Mouse (Mus musculus) mature B cell (primary cell): Measurements from ENCODE around the gene Bcas3.

ENCODE experiments used
- in situ Hi-C: fragments of 300-500 bp; cut with MboI; formaldehyde crosslinking; loops from 2 replicates; pipeline ENCODE4 v1.14.3; 2019

The Bcas3 gene

DNA sequence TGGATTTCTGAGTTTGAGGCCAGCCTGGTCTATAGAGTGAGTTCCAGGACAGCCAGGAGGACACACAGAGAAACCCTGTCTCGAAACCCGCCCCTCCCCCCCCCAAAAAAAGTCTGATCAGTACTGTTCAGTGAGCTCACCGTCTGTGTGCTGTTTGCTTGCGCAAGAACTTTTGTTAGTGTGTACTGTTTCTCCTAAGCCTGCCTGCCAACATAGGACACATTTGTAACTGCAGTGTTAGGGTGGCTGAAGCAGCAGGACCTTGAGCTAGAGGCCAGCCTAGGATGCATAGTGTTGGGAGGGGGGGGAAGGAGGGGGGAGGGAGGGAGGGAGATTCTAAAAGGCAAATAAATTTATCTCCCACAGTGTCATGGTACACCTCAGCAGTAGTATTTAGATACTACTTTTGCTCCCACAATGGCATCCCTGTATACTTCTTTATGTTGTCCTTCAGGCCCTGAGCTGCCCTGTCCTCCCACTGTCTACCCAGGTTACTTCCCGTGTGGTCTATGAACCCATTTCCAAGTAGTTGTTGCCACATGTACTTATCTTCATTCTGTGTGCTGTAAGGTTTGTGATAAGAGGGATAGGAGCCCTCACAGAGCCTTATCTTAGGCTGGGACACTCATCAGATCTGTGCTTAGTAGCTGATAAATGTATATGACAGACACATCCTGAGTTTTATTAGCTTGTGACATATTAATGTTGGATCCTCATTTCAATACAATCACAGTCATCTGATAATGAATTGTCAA is 176.7 kb downstream of the Bcas3 start:
- in situ Hi-C loops, result no loop called here

DNA sequence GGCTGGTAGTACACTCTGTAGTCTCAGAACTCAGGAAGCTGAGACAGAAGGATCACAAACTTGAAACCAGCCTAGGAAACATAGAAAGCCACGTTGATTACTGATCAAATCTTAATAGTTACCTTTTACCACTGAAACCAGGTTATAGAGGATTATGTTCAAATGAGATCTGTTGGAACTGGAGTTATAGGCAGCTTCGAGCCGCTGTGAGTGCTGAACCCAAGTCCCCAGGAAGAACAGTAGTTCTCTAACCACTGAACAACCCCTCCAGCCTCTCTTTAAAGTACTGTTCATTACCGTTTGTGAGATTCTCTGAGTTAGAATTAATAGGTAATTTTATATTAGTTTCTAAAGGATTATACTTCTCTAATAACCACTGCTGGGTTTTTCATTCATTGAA is 188.0 kb downstream of the Bcas3 start:
- in situ Hi-C loops, result no loop called here

DNA sequence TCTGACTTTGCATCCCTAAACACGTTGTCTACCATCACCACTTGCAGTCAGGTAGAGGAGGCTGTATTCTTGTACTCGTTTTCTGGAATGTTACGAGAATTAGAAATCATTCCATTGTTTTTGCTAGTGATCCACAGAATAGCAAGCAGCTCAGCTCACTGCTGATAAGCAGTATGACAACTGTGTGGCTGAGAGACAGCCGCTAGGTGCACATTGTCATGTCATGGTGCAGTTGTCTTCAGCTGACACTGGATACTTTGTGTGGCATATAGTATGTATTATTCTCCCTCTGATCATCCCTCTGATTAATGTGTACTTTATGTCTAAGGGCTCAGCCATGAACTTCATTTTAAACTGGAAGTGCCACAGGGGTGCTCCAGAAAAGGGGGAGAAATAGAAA is 190.3 kb downstream of the Bcas3 start:
- in situ Hi-C loops, result no loop called here

DNA sequence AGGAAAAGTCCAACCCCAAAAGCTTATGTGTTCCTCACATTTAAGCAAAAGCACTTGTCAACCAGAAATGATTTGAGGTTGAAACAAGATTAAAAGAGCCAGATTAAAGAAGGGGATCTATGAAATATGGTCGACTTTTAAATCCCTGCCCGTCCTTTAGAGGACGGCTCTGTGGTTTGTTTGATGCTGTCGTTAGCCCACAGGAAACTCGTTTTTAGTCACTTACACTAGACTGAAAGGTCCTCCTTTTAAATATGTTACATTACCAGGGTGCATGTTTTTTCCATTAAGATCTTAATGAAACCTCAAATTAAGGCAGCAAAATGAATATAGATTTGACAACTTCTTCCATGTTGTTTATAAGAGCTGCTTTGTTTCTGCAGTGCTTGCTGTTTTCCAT is 192.6 kb downstream of the Bcas3 start:
- in situ Hi-C loops, result no loop called here

DNA sequence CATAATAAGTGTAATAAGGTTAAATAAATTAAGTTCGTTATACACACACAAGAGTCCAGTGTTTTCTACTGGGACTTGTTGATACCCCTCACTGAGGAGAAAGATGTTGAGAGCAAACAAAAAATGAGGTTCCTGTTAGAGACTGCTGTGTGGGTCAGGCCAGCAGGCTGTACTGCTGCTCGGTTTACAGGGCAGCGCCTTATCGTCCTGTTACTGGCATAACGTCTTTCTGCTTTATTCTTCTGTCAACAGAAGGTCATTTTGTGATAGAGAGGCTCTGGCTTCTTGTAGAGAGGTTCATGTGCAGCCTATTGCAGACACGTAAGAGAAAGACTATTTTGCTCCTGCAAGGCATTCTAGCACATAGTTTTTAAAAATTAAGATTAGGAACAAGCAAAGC is 195.0 kb downstream of the Bcas3 start:
- in situ Hi-C loops, result no loop called here

GRCm38 (mm10) chr11:85549651-85550050 is 196.7 kb downstream of the Bcas3 start:
- in situ Hi-C loops, result no loop called here

GRCm38 (mm10) chr11:85555066-85555465 is 202.1 kb downstream of the Bcas3 start:
- in situ Hi-C loops, result no loop called here

DNA sequence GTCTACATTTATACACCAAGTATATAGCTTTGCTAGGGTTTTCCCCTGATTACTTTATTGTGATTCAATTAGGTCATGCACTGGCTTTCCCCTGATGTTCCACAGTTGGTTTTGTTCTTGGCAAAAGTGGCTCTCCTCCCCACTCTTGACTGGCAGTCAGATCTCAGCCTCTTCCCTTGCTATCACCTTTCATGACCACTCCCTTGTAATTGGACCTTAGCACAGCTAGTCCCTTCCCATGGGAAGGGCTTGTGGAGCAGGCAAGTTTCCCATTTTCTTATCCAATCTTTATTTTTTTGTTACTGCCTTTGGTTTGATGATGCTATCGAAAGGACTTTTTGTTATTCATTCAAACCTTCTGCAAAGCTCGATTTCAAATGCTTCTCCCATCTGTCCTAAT is 202.8 kb downstream of the Bcas3 start:
- in situ Hi-C loops, result no loop called here

DNA sequence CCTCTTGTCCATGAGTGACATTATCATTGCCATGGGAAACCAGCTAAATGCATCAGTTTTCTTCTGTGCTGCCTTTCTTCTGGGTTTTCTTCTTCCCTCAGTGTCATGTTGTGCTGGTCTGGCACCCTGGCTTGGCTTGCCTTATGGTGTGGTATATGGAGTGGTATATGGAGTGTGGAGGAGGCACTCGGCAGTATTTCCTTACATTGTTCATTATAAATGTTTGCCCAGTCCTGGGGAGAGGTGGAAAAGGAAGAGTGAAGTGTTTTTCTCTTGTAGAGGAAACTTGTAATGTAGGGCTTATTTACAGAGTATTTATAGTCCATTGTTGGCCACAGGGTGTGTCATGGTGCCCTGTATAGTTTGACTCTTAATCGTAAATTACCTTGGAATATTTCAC is 212.1 kb downstream of the Bcas3 start:
- in situ Hi-C loops, result no loop called here

DNA sequence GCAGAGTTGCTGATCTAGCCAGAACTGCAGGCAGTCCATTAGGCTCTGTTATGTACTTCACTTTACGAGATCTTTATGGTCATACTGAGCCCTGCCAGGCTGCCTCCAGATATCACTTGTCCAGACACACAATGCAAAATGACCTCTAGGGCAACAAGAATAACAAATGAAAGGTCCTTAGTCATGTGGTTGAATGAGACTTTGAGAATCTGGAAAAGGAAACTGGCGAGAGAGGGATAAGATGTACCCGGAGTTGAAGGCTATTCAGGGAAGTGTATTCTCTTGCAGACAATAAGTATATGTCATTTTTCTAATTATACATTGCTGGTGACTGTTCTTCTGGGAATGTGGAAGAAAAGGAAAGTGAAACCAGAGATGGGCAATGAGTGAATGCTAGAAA is 218.1 kb downstream of the Bcas3 start:
- in situ Hi-C loops, result no loop called here

DNA sequence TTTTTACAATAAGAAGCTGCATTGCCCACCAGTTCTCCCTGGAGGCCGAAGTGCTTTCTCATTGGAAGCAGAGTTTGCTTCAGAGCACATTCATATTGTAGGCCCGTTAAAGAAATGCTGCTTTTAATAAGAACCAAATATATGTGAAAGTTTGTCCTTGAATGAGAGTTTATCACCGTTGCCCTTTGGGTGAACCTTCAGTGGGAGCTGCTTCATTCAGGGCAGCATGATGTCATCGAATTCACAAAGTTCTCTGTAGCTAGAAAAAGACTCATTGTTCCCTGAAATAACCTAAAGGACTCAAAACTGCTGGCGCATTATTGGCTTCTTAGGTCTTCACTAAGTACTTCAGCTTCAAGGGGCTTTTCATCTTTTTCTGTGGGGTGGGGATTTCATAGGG is 219.0 kb downstream of the Bcas3 start:
- in situ Hi-C loops, result no loop called here

- in situ Hi-C loops, result no loop called here
These were observed 219.6 kb downstream of the Bcas3 start for GRCm38 (mm10) chr11:85572590-85572989.

GRCm38 (mm10) chr11:85574496-85574895 is 221.5 kb downstream of the Bcas3 start:
- in situ Hi-C loops, result no loop called here

GRCm38 (mm10) chr11:85577816-85578645 is 225.1 kb downstream of the Bcas3 start:
- in situ Hi-C loops, result no loop called here

- in situ Hi-C loops, result no loop called here
These were observed 231.1 kb downstream of the Bcas3 start for GRCm38 (mm10) chr11:85584086-85584485.

DNA sequence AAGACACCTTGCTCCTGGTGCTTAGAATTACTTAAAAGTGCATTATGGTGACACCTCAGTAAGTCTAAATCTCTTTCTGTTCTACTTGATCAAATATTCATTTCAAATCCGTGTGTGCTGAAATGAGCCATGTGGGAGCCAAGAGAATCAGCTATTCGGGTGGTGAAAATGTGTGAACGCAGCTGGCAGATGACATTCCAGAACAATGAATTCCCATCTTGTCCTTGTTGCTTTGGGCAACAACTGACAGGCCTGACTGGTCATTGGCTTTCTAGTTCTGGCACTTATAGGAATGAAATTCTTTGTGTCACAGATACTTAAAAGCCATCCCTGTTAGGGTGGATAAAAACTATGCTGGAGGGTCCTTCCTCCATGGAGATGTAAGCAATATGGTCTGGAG is 240.7 kb downstream of the Bcas3 start:
- in situ Hi-C loops, result no loop called here

DNA sequence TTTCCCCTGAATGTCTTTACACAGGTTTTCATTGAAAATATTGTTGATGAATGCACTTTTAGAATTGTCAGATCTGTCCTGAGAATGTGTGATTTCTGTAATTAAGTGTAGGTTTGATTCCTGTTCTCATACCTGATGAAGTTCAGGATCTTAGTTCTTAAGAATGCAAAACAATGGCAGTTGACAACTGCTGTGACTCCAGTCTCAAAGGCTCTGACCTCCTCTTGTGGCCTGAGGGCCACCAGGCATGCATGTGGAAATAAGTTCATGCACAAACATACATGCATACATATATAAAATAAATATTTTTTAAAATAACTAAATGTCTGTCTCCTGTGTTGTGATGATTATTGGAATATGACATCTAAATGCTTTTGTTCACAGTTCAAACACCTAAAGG is 246.3 kb downstream of the Bcas3 start:
- in situ Hi-C loops, result no loop called here

DNA sequence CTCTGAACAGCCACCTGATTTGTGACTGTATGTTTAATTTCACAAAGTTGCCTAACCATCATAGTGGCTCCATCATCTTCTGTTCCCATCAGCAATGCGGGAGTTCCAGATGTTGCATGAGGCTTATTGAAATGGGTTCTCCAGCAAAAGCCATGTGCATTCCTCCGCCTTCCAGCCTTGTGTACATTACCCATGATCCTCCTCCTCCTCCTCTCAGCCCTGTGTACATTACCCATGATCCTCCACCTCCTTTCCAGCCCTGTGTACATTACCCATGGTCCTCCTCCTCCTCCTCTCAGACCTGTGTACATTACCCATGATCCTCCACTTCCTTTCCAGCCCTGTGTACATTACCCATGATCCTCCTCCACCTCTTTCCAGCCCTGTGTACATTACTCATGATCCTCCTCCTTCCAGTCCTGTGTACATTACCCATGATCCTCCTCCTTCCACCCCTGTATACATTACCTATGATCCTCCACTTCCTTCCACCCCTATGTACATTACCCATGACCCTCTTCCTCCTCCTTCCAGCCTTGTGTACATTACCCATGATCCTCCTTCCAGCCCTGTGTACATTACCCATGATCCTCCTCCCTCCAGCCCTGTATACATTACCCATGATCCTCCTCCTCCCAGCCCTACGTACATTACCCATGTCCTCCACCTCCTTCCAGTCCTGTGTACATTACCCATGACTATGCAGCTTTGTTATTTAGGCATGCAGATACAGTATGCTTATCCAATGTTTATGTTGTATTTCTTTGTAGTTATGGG is 250.8 kb downstream of the Bcas3 start:
- in situ Hi-C loops, result no loop called here

DNA sequence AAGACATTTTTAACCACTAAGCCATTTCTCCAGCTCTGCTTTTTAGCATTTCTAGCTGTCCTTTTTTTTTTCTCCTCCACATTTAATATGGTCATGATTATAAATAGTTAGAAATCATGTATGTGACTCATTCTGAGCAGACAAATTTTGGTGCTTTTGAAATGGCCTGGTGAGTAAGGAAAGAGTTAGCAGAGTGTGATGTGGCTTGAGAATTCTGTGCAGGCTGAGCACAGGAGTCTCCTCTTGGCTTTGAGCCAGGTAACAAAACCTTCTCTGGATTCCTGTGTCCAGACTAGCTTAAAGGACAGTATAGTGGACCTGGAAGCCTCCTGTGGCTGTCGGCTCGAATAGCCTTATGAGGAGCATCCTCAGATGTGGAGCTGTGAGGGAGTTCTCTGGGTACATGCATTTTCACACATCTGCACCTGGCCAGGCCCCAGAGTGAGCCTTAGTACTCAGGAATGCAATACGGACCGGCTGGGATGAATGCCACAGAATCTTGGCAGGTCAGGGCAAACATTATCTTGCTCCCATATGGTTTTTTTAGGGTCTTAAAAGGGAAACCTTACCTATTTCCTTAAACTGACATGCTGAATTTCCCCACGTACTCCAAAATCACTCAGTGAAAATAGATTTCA is 256.5 kb downstream of the Bcas3 start:
- in situ Hi-C loops, result no loop called here

DNA sequence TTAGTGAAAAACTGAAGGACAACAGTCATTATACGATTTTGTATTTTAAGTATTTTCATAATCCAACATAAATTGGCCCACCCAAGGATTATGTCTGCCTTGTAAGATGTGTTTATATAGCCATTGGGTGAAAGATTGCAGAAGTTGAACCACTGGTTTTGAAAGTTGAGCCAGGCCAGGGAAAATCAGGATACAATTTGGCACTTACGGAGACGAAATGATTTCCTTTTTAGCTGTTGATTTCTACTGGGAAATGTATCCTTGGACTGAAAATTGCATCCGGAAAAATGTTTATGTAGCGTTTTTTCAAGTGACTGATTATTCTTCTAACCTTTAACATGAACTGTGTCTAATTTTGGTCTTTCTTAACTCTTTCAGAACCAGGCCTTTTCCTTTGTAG is 260.1 kb downstream of the Bcas3 start:
- in situ Hi-C loops, result no loop called here

GRCm38 (mm10) chr11:85613586-85613985 is 260.6 kb downstream of the Bcas3 start:
- in situ Hi-C loops, result no loop called here

GRCm38 (mm10) chr11:85614431-85614830 is 261.5 kb downstream of the Bcas3 start:
- in situ Hi-C loops, result no loop called here
